In the genomic region with DNA sequence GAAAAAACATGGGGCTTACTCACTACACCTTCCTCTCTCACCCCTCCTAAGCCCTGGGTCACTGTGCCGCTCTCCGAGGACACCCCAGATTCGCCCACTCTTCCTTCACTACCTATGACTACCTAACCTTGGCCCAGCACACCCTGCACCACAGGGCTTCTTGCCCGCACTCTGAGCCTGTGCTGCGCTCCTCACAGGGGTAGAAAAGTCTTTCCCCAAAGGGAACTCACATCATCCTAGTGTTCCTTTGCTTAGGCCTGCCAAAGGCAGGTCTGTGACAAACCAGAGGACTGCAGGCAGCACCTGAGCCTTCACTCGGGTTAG, we compare ENCODE assay signal across 22 mouse cellular contexts. TPM values are rescaled to one million over a fixed set of nuclear protein-coding genes. Genes with fewer than 3 reads are reported as not detected.
DNase-seq lines count a peak whose midpoint lies in the region; ATAC-seq lines count a peak whose summit lies in the region.
"Had no signal": no experiment of that assay in that cellular context is flagged by ENCODE, and none has a peak within 500 bp of the region (broad histone marks: within the 10 kb centered on the region; RNA-seq: fewer than 3 reads in every experiment).

No protein-coding gene starts in this region.

- H3K36me3 ChIP-seq in forebrain, embryonic 10.5 days (replicated peaks) = no peaks in the 10 kb centered on the region
- no peaks in the 10 kb centered on the region for H3K36me3 ChIP-seq in forebrain, embryonic 16.5 days (ENCODE audit: control insufficient read depth, insufficient read depth)
- no peaks in the 10 kb centered on the region for H3K36me3 ChIP-seq in neural tube, embryonic 11.5 days (ENCODE audit: control insufficient read depth, insufficient read depth, low read length)
- no peaks in the 10 kb centered on the region for H3K36me3 ChIP-seq in hindbrain, embryonic 14.5 days (replicated peaks; ENCODE audit: control insufficient read depth, insufficient read depth)
- H3K36me3 ChIP-seq in neural tube, embryonic 14.5 days (ENCODE audit: control insufficient read depth, insufficient read depth, low read length) = no peaks in the 10 kb centered on the region

- no peak overlapping the region for H3K4me3 ChIP-seq in forebrain, embryonic 10.5 days
- H3K4me3 ChIP-seq in forebrain, embryonic 16.5 days (replicated peaks; ENCODE audit: low read length) = no peak overlapping the region
- H3K4me3 ChIP-seq in neural tube, embryonic 11.5 days (ENCODE audit: low read depth, low read length) = no peak overlapping the region
- no peak overlapping the region for H3K4me3 ChIP-seq in hindbrain, embryonic 14.5 days (replicated peaks; ENCODE audit: low read length)
- no peak overlapping the region for H3K4me3 ChIP-seq in neural tube, embryonic 14.5 days (ENCODE audit: low read depth, low read length)

- H3K27me3 ChIP-seq in forebrain, embryonic 10.5 days (ENCODE audit: poor library complexity, severe bottlenecking) = no peaks in the 10 kb centered on the region
- H3K27me3 ChIP-seq in forebrain, embryonic 16.5 days (replicated peaks; ENCODE audit: control insufficient read depth, insufficient read depth, low read length) = no peaks in the 10 kb centered on the region
- no peaks in the 10 kb centered on the region for H3K27me3 ChIP-seq in neural tube, embryonic 11.5 days (ENCODE audit: control insufficient read depth, insufficient read depth, low read length)
- H3K27me3 ChIP-seq in hindbrain, embryonic 14.5 days (ENCODE audit: control insufficient read depth, insufficient read depth, low read length) = no peaks in the 10 kb centered on the region
- no peaks in the 10 kb centered on the region for H3K27me3 ChIP-seq in neural tube, embryonic 14.5 days (ENCODE audit: control insufficient read depth, insufficient read depth, low read length)
- H3K27me3 ChIP-seq: CH12.LX had no signal

- no peak overlapping the region for H3K9ac ChIP-seq in forebrain, embryonic 16.5 days (replicated peaks; ENCODE audit: low read depth, low read length)
- H3K9ac ChIP-seq in neural tube, embryonic 11.5 days (ENCODE audit: low read length) = no peak overlapping the region; the same call in 1 of the 2 replicates
- H3K9ac ChIP-seq in hindbrain, embryonic 14.5 days = peak overlapping the region; percentile 24; the same call in 1 of the 2 replicates
- no peak overlapping the region for H3K9ac ChIP-seq in neural tube, embryonic 14.5 days (replicated peaks; ENCODE audit: low read depth, low read length)

- no peak overlapping the region for H3K4me2 ChIP-seq in forebrain, embryonic 16.5 days (ENCODE audit: low read length)
- no peak overlapping the region for H3K4me2 ChIP-seq in neural tube, embryonic 11.5 days (ENCODE audit: low read depth)
- H3K4me2 ChIP-seq in hindbrain, embryonic 14.5 days (replicated peaks) = no peak overlapping the region
- H3K4me2 ChIP-seq in neural tube, embryonic 14.5 days (ENCODE audit: low read depth, low read length) = no peak overlapping the region
- H3K4me2 ChIP-seq: liver, embryonic 11.5 days had no signal

- no peak for ATAC-seq in forebrain, embryonic 16.5 days
- ATAC-seq in neural tube, embryonic 11.5 days (ENCODE audit: insufficient read depth, low FRiP score, low TSS enrichment) = no peak; the same call in 1 of the 2 replicates
- ATAC-seq in hindbrain, embryonic 14.5 days (ENCODE audit: low FRiP score) = 0 out of 2 replicates have a peak, but pooled peaks have one; percentile 24
- ATAC-seq in neural tube, embryonic 14.5 days (ENCODE audit: low read depth) = no peak

- DNase-seq in forebrain, embryonic 10.5 days (ENCODE audit: extremely low spot score, low spot score) = no peak
- no peak for DNase-seq in neural tube, embryonic 11.5 days (ENCODE audit: low spot score)
- no peak for DNase-seq in neural tube, embryonic 10.5 days (ENCODE audit: extremely low spot score, low spot score)
- no peak for DNase-seq in hindbrain, embryonic 14.5 days (ENCODE audit: low spot score)
- no peak for DNase-seq in cerebellum, postnatal 4 days (ENCODE audit: low spot score in 2 of 2)
- no peak for DNase-seq in gastrocnemius, adult 18-20 months (ENCODE audit: low spot score)
- DNase-seq: adrenal gland, postnatal 10 days; cerebellum, adult 11 months; cerebellum, postnatal 14 days; gastrocnemius, postnatal 25 days; heart, postnatal 14 days; layer of hippocampus, postnatal 36 days; lung, adult 2 months; lung, postnatal 36 days; right cerebral cortex, postnatal 4 days had no signal

- H3K27ac ChIP-seq in forebrain, embryonic 10.5 days = peak overlapping the region; percentile 83
- H3K27ac ChIP-seq in forebrain, embryonic 16.5 days (ENCODE audit: low read length) = no peak overlapping the region
- peak overlapping the region; percentile 84 for H3K27ac ChIP-seq in neural tube, embryonic 11.5 days (ENCODE audit: low read depth, low read length)
- H3K27ac ChIP-seq in hindbrain, embryonic 14.5 days = peak overlapping the region; percentile 43; the same call in 1 of the 2 replicates
- H3K27ac ChIP-seq in neural tube, embryonic 14.5 days (ENCODE audit: low read depth, low read length) = peak overlapping the region; percentile 44; the same call in 1 of the 2 replicates

- no peaks in the 10 kb centered on the region for H3K9me3 ChIP-seq in forebrain, embryonic 10.5 days
- H3K9me3 ChIP-seq in forebrain, embryonic 16.5 days (ENCODE audit: control insufficient read depth, low read length) = no peaks in the 10 kb centered on the region
- H3K9me3 ChIP-seq in neural tube, embryonic 11.5 days (ENCODE audit: control insufficient read depth, low read length) = no peaks in the 10 kb centered on the region
- H3K9me3 ChIP-seq in hindbrain, embryonic 14.5 days (ENCODE audit: control insufficient read depth, low read length) = no peaks in the 10 kb centered on the region
- no peaks in the 10 kb centered on the region for H3K9me3 ChIP-seq in neural tube, embryonic 14.5 days (ENCODE audit: control insufficient read depth, low read length)

- WGBS in forebrain, embryonic 10.5 days = 68% methylated on average over 6 of the region's 6 CpGs
- 78% methylated on average over 6 of the region's 6 CpGs for WGBS in forebrain, embryonic 16.5 days
- WGBS in neural tube, embryonic 11.5 days = 69% methylated on average over 6 of the region's 6 CpGs
- WGBS in hindbrain, embryonic 14.5 days = 40% methylated on average over 6 of the region's 6 CpGs
- 65% methylated on average over 6 of the region's 6 CpGs for WGBS in neural tube, embryonic 14.5 days

- peaks cover 20% of the 10 kb centered on the region for H3K4me1 ChIP-seq in forebrain, embryonic 10.5 days
- peaks cover 11% of the 10 kb centered on the region for H3K4me1 ChIP-seq in forebrain, embryonic 16.5 days (replicated peaks; ENCODE audit: control insufficient read depth, insufficient read depth, low read length)
- H3K4me1 ChIP-seq in neural tube, embryonic 11.5 days (ENCODE audit: control insufficient read depth, insufficient read depth, low read length) = peaks cover 13% of the 10 kb centered on the region
- peaks cover 11% of the 10 kb centered on the region for H3K4me1 ChIP-seq in hindbrain, embryonic 14.5 days (replicated peaks; ENCODE audit: control insufficient read depth, insufficient read depth, low read length)
- H3K4me1 ChIP-seq in neural tube, embryonic 14.5 days (ENCODE audit: control insufficient read depth, insufficient read depth, low read length) = 0 out of 2 replicates have a peak, but pooled peaks cover 7% of the 10 kb centered on the region

RNA-seq across cellular contexts. Expression of a gene that starts 8.0 kb away (rescaled TPM):
- polyA plus RNA-seq in forebrain, embryonic 10.5 days (2016; fragmentation: Nextera tagmentation; extraction: Ambion mirVana) = 27.8 and 28.6 TPM in 2 replicates
- polyA plus RNA-seq in forebrain, embryonic 16.5 days (2015; fragmentation: Nextera tagmentation; extraction: Ambion mirVana) = 10.8 and 12.1 TPM in 2 replicates
- polyA plus RNA-seq in neural tube, embryonic 11.5 days (2014; fragmentation: Nextera tagmentation; extraction: Ambion mirVana) = 13.1 and 13.9 TPM in 2 replicates
- polyA plus RNA-seq in hindbrain, embryonic 14.5 days (2014; fragmentation: Nextera tagmentation; extraction: Ambion mirVana) = 2.2 and 2.4 TPM in 2 replicates
- 0.92 and 1.8 TPM in 2 replicates for polyA plus RNA-seq in neural tube, embryonic 14.5 days (2014; fragmentation: Nextera tagmentation; extraction: Ambion mirVana)
- total RNA-seq in gastrocnemius, adult 18-20 months (2021) = under 1 TPM; 0.28 to 0.30 TPM

RNA-seq across cellular contexts. Expression of a gene that starts 19.0 kb away (rescaled TPM):
- 3.6 and 3.9 TPM in 2 replicates for polyA plus RNA-seq in forebrain, embryonic 10.5 days (2016; fragmentation: Nextera tagmentation; extraction: Ambion mirVana)
- polyA plus RNA-seq in forebrain, embryonic 16.5 days (2015; fragmentation: Nextera tagmentation; extraction: Ambion mirVana) = 22.0 and 27.1 TPM in 2 replicates
- 9.2 and 10.4 TPM in 2 replicates for polyA plus RNA-seq in neural tube, embryonic 11.5 days (2014; fragmentation: Nextera tagmentation; extraction: Ambion mirVana)
- polyA plus RNA-seq in hindbrain, embryonic 14.5 days (2014; fragmentation: Nextera tagmentation; extraction: Ambion mirVana) = 13.6 and 15.2 TPM in 2 replicates
- 11.5 and 16.8 TPM in 2 replicates for polyA plus RNA-seq in neural tube, embryonic 14.5 days (2014; fragmentation: Nextera tagmentation; extraction: Ambion mirVana)
- under 1 TPM; 0.30 to 0.36 TPM for total RNA-seq in gastrocnemius, adult 18-20 months (2021)

RNA-seq across cellular contexts. Expression of a gene that starts 25.8 kb away (rescaled TPM):
- polyA plus RNA-seq in forebrain, embryonic 10.5 days (2016; fragmentation: Nextera tagmentation; extraction: Ambion mirVana) = 9.3 and 12.4 TPM in 2 replicates
- polyA plus RNA-seq in forebrain, embryonic 16.5 days (2015; fragmentation: Nextera tagmentation; extraction: Ambion mirVana) = 12.0 and 14.8 TPM in 2 replicates
- 14.5 and 15.1 TPM in 2 replicates for polyA plus RNA-seq in neural tube, embryonic 11.5 days (2014; fragmentation: Nextera tagmentation; extraction: Ambion mirVana)
- 17.3 and 18.5 TPM in 2 replicates for polyA plus RNA-seq in hindbrain, embryonic 14.5 days (2014; fragmentation: Nextera tagmentation; extraction: Ambion mirVana)
- polyA plus RNA-seq in neural tube, embryonic 14.5 days (2014; fragmentation: Nextera tagmentation; extraction: Ambion mirVana) = 16.0 and 17.5 TPM in 2 replicates
- total RNA-seq in gastrocnemius, adult 18-20 months (2021) = 10 to 100 TPM; 12.3 to 14.1 TPM

RNA-seq across cellular contexts. Expression of a gene that starts 26.1 kb away (rescaled TPM):
- polyA plus RNA-seq in forebrain, embryonic 10.5 days (2016; fragmentation: Nextera tagmentation; extraction: Ambion mirVana) = 0.43 and 0.55 TPM in 2 replicates
- polyA plus RNA-seq in forebrain, embryonic 16.5 days (2015; fragmentation: Nextera tagmentation; extraction: Ambion mirVana) = 0.37 and 0.86 TPM in 2 replicates
- polyA plus RNA-seq in neural tube, embryonic 11.5 days (2014; fragmentation: Nextera tagmentation; extraction: Ambion mirVana) = 0.20 and 0.42 TPM in 2 replicates
- polyA plus RNA-seq in hindbrain, embryonic 14.5 days (2014; fragmentation: Nextera tagmentation; extraction: Ambion mirVana) = 0.12 and 0.22 TPM in 2 replicates
- 0.30 and 0.62 TPM in 2 replicates for polyA plus RNA-seq in neural tube, embryonic 14.5 days (2014; fragmentation: Nextera tagmentation; extraction: Ambion mirVana)
- not detected for total RNA-seq in gastrocnemius, adult 18-20 months (2021)
- total RNA-seq: adrenal gland, postnatal 10 days; gastrocnemius, postnatal 25 days; heart, adult 8-10 months; heart, postnatal 14 days; layer of hippocampus, postnatal 36 days; left cerebral cortex, postnatal 36 days had no signal
- polyA plus RNA-seq: embryonic facial prominence, embryonic 14.5 days had no signal

RNA-seq across cellular contexts. Expression of a gene that starts 30.8 kb away (rescaled TPM):
- 4.2 and 4.7 TPM in 2 replicates for polyA plus RNA-seq in forebrain, embryonic 10.5 days (2016; fragmentation: Nextera tagmentation; extraction: Ambion mirVana)
- polyA plus RNA-seq in forebrain, embryonic 16.5 days (2015; fragmentation: Nextera tagmentation; extraction: Ambion mirVana) = 1.9 and 2.9 TPM in 2 replicates
- 1.5 and 2.6 TPM in 2 replicates for polyA plus RNA-seq in neural tube, embryonic 11.5 days (2014; fragmentation: Nextera tagmentation; extraction: Ambion mirVana)
- polyA plus RNA-seq in hindbrain, embryonic 14.5 days (2014; fragmentation: Nextera tagmentation; extraction: Ambion mirVana) = 1.5 and 1.6 TPM in 2 replicates
- 1.6 and 1.9 TPM in 2 replicates for polyA plus RNA-seq in neural tube, embryonic 14.5 days (2014; fragmentation: Nextera tagmentation; extraction: Ambion mirVana)
- total RNA-seq in gastrocnemius, adult 18-20 months (2021) = not detected
- total RNA-seq: gastrocnemius, postnatal 25 days; heart, adult 8-10 months had no signal
- polyA plus RNA-seq: lung, adult 2 months had no signal
